Mouse (Mus musculus): ENCODE results near the gene Stam. TPM values are rescaled to one million over a fixed set of nuclear protein-coding genes. Genes with fewer than 3 reads are reported as not detected.
"Not testable (repeated sequence)": the region's sequence is repeated elsewhere in the genome, so short reads cannot be mapped to it uniquely, and the experiment has no call there.

The Stam gene
- total RNA-seq, 2 experiments from 2014 or later = 19.9 to 25.2 TPM

DNA sequence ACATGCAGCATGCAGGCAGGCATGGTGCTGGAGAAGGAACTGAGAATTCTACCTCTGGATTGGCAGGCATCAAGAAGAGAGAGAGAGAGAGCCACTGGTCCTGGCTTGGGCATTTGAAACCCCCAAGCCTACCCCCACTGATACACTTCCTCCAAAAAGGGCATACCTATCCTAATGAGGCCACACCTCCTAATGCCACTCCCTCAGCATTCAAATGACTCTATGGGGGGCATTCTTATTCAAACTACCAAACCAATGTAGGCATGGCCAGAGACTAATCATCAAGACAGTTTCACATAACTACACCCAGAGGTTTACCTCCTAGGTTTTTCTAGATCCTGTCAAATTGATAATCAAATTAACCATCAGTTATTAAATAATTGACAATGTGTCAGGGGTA lies 93.8 kb downstream of the Stam start:
- Histone ChIP-seq H3K27ac (no peak overlapping the region), H3K4me3 (no peak overlapping the region)
- no peak for TF ChIP-seq CTCF (IDR thresholded peaks at IDR 0.05)
- DNase-seq = no peak
- intact Hi-C loops (cut with DNase I) = no loop called here

DNA sequence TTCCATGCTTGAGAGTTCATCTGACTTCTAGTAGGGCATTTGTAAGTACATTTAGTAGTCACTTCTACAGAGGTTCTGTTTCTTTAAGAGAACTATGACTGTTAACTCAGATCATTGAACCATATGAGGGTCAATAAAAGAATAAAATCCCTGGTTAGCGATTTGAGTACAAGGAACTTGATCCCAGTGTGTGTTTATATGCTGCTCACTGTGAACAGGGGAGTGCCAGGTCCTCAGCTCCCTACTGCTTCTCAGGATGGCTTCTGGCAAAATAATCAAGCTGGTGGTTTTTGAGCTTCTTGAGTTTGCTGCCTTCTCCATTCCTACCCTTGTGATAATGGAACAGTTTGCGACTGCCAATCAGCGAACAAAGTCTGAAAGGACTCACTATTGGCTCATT lies 100.4 kb downstream of the Stam start, which contains the start of gene Tmem236:
Gene Tmem236, plus strand, starts transcription at position 190 of the 400 bp plus-strand sequence.
- Histone ChIP-seq H3K4me3 (no peak within 1 kb of the TSS), H3K27ac (no peak within 1 kb of the TSS)
- no peak for TF ChIP-seq CTCF (IDR thresholded peaks at IDR 0.05)
- DNase-seq = no peak
- intact Hi-C loops (cut with DNase I) = no loop called here

DNA sequence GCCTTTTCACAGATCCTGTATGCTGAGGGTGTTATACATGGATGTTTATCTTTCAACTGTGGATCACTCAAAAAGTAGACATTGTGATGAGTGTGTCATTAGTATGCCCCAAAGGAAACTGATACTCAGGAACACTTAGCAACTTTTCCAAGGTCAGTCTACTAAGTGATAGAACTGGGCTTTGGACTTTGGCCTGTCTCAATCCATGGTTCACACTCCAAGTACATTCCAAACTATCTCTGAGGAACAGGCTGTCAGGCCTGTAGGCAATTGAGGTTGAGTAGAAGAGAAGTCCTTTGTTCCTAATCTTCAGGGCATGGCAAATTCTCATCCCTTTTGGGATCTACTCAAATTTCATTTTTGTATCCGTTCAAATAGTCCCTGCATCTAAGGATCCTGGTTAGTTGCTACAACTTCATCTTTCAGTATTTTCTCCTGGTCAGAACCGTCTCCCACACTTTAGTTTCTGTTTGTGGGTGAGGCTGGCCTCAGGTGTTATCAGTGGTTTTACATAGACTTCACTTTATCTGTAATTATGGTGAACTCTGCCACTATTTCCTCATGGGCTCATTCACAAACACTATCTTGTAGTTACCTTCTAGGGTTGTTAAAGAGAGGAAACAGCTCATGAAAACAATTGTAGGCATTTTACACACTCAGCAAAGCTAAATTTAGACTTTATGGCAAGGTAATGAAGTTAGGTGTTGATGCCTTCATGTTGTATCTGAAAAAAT lies 102.7 kb downstream of the Stam start:
- intact Hi-C loops (cut with DNase I) = no loop called here
- Histone ChIP-seq H3K27ac (no peak overlapping the region), H3K4me3 (no peak overlapping the region)
- TF ChIP-seq CTCF (IDR thresholded peaks at IDR 0.05) = no peak
- DNase-seq = no peak

DNA sequence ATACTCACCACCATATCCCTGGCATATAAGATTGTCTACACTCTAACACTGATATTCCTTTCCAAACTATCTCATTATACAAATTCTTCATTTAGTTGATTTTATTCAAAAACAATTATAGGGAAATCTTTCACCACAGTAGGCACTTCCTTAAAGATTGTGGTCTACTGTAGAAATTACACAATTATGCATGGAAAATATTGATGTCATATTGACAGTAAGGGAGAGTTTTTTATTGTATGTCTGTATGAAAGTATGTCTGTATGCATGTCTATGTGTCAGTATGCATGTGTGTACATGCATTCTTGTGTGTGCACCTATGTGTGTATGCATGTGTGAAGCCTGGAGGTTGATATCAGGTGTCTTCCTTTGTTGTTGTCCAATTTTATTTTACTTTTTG lies 110.5 kb downstream of the Stam start:
- H3K4me3 ChIP-seq = no peak overlapping the region
- no peak overlapping the region for H3K27ac ChIP-seq
- TF ChIP-seq CTCF (IDR thresholded peaks at IDR 0.05) = no peak
- intact Hi-C loops (cut with DNase I) = no loop called here
- no peak for DNase-seq

DNA sequence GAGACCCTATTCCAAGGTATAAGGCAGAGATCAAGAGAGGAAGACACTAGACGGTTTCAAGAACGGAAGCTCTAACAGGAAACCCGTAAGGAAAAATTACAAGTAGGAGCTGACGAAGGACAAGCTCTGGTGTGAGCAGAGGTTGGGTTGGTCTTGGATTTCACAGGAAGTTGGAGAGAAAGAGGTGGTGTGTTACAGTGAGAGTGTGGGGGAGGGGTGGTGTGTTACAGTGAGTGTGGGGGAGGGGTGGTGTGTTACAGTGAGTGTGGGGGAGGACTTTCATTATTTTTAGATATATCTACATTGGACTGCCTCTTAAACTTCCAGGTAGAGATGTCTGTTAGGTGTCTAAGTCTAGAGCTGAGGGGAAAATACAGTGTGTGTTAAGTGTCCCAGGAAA lies 116.8 kb downstream of the Stam start:
- no peak overlapping the region for H3K27ac ChIP-seq
- intact Hi-C loops (cut with DNase I) = no loop called here
- no peak overlapping the region for H3K4me3 ChIP-seq
- no peak for DNase-seq
- no peak for TF ChIP-seq CTCF (IDR thresholded peaks at IDR 0.05)

DNA sequence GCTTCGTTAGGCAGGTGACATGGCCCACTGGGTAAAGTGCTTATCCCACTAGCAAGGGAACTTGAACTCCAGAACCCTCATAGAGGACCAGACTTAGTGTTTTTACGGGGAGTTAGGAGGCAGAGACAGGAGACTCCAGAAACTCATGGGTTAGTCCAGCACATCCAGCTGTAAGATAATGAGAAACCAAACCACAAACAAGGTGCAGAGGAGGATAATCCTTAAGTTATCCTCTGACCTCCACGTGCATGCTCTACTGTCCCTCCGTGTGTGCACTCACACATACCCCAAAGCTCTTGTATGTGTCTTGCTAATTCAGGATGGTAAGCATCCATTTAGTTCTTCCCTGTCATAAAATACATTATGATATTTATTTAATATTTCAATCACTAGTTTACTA lies 117.7 kb downstream of the Stam start:
- no peak for TF ChIP-seq CTCF (IDR thresholded peaks at IDR 0.05)
- Histone ChIP-seq H3K27ac (no peak overlapping the region), H3K4me3 (no peak overlapping the region)
- DNase-seq = no peak
- intact Hi-C loops (cut with DNase I) = no loop called here

DNA sequence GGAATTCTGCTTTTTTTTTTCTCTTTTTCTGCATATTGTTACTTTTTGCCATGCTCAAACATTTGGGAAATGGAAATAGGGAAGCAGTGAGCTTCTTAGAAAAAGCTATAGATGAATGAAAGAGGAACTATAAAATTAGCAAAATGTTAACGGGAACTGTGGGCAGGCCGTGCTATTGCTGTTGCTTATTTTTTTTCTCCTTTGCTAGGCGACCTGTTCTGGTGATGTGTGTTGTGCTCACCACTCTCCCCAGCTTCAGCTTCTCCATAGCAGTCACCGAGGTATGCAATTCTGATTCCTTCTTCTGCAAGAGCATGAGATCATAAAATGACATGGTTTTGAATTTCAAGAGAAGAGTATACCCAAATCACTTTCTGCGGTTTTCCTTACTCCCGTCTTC lies 118.1 kb downstream of the Stam start:
- no peak for TF ChIP-seq CTCF (IDR thresholded peaks at IDR 0.05)
- no peak overlapping the region for H3K4me3 ChIP-seq
- H3K27ac ChIP-seq = no peak overlapping the region
- intact Hi-C loops (cut with DNase I) = no loop called here
- DNase-seq = no peak

DNA sequence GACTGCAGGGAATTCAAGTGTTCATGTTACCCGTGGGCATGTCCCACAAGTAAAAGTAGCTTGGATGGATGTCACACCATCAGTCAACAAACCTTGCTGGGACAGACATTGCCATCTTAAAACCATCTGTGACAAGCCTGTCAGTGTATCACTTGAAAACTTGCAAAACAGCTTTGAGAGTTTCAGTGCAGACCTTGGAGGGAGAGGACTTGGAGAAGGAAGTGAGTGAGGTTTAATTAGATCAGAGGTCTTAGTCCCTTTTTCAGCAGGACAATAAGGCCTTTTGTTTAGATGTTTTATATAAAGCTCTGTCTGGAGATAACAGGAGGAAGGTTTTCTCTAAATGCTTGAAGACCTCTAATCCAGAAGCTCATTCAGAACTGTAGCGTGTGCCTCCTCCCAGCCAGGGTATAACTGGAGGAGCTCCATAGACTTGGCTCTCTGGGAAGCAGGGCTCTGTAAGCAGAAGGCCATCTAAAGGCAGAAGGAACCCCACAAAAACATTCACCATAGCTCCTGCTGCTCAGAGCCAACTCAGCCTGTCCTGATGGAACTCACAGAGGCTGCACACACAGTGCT lies 124.5 kb downstream of the Stam start:
- not testable (repeated sequence) for H3K4me3 ChIP-seq, H3K27ac ChIP-seq, DNase-seq
- intact Hi-C loops (cut with DNase I) = loop anchor here (5.0 kb wide), 1 partner anchor 36 kb away; no protein-coding TSS in a partner anchor

Other genes starting within 250 kb of the Stam start
- 100 to 1,000 TPM; 103 to 105 TPM for gene Hacd1, start 18.0 kb upstream of the Stam start, total RNA-seq (2021)
- gene Tmem236, start 100.4 kb downstream of the Stam start, total RNA-seq (2021) = under 1 TPM; 0.15 to 0.17 TPM
- gene Mrc1, start 155.3 kb downstream of the Stam start, total RNA-seq (2021) = 10 to 100 TPM in 1 of 2 experiments, 1 to 10 TPM in 1; 5.4 to 10.9 TPM